Mouse (Mus musculus): ENCODE results near the gene Nrp2.

Nrp2 gene

GRCm38 (mm10) chr1:62703158-62704116, at the start of gene Nrp2:
Gene Nrp2 (plus strand): TSS chr1:62703285.
- DNase-seq (ENCODE audit: low read depth, low spot score): no peak

GRCm38 (mm10) chr1:62654436-62654835, 48.6 kb upstream of the Nrp2 start:
- no peak for DNase-seq (ENCODE audit: low read depth, low spot score)

- DNase-seq (ENCODE audit: low read depth, low spot score): no peak
These were observed 38.0 kb upstream of the Nrp2 start for GRCm38 (mm10) chr1:62664960-62665645.

- DNase-seq (ENCODE audit: low read depth, low spot score): no peak
These were observed 37.0 kb upstream of the Nrp2 start for GRCm38 (mm10) chr1:62665771-62666730.

GRCm38 (mm10) chr1:62666780-62667179, 36.3 kb upstream of the Nrp2 start:
- DNase-seq (ENCODE audit: low read depth, low spot score): no peak

- DNase-seq (ENCODE audit: low read depth, low spot score): no peak
These were observed 24.3 kb upstream of the Nrp2 start for GRCm38 (mm10) chr1:62678611-62679344.

GRCm38 (mm10) chr1:62679466-62679865, 23.6 kb upstream of the Nrp2 start:
- DNase-seq (ENCODE audit: low read depth, low spot score): no peak

GRCm38 (mm10) chr1:62682456-62683385, 20.4 kb upstream of the Nrp2 start:
- DNase-seq (ENCODE audit: low read depth, low spot score): no peak

- no peak for DNase-seq (ENCODE audit: low read depth, low spot score)
These were observed 19.6 kb upstream of the Nrp2 start for GRCm38 (mm10) chr1:62683498-62683897.

- DNase-seq (ENCODE audit: low read depth, low spot score): no peak
These were observed 15.6 kb upstream of the Nrp2 start for GRCm38 (mm10) chr1:62687511-62687910.

GRCm38 (mm10) chr1:62691175-62691574, 11.9 kb upstream of the Nrp2 start:
- no peak for DNase-seq (ENCODE audit: low read depth, low spot score)

- DNase-seq (ENCODE audit: low read depth, low spot score): no peak
These were observed 6.6 kb upstream of the Nrp2 start for GRCm38 (mm10) chr1:62696312-62696982.

- no peak for DNase-seq (ENCODE audit: low read depth, low spot score)
These were observed 6.1 kb upstream of the Nrp2 start for GRCm38 (mm10) chr1:62696983-62697341.

GRCm38 (mm10) chr1:62697353-62697752, 5.7 kb upstream of the Nrp2 start:
- no peak for DNase-seq (ENCODE audit: low read depth, low spot score)

GRCm38 (mm10) chr1:62699801-62700200, 3.3 kb upstream of the Nrp2 start:
- no peak for DNase-seq (ENCODE audit: low read depth, low spot score)

GRCm38 (mm10) chr1:62701065-62701921, 1.8 kb upstream of the Nrp2 start:
- no peak for DNase-seq (ENCODE audit: low read depth, low spot score)

- no peak for DNase-seq (ENCODE audit: low read depth, low spot score)
These were observed 342 bp upstream of the Nrp2 start for GRCm38 (mm10) chr1:62702743-62703142.

- no peak for DNase-seq (ENCODE audit: low read depth, low spot score)
These were observed 1.2 kb downstream of the Nrp2 start for GRCm38 (mm10) chr1:62704117-62704888.

Measured in c-Kit-negative CD71-positive TER-119-positive erythroid progenitor cells, embryonic 14.5 days (primary cell).